ENCODE assay signal across 11 mouse cellular contexts in genomic region chr11:49260598-49261312, GRCm38 (mm10). TPM values are rescaled to one million over a fixed set of nuclear protein-coding genes. Genes with fewer than 3 reads are reported as not detected.
A peak's percentile ranks its signal among the peaks of the same experiment; 100 is the strongest.
DNase-seq lines count a peak whose midpoint lies in the region; ATAC-seq and TF ChIP-seq lines count a peak whose summit lies in the region.
"Had no signal": no experiment of that assay in that cellular context is flagged by ENCODE, and none has a peak within 500 bp of the region (broad histone marks: within the 10 kb centered on the region; RNA-seq: fewer than 3 reads in every experiment).

No protein-coding gene starts in this region.

- H3K4me1 ChIP-seq in intestine, embryonic 15.5 days (replicated peaks) = peaks cover 21% of the 10 kb centered on the region; the same call in 1 of the 2 replicates
- peaks cover 28% of the 10 kb centered on the region for H3K4me1 ChIP-seq in intestine, embryonic 16.5 days (ENCODE audit: control insufficient read depth, insufficient read depth, low read length)
- peaks cover 25% of the 10 kb centered on the region for H3K4me1 ChIP-seq in liver, postnatal 0 days (ENCODE audit: insufficient read depth)

- 88% methylated on average over 21 of the region's 21 CpGs for WGBS in intestine, embryonic 15.5 days
- 84% methylated on average over 21 of the region's 21 CpGs for WGBS in intestine, embryonic 16.5 days
- WGBS in liver, postnatal 0 days (ENCODE audit: insufficient replicate concordance) = 76% methylated on average over 21 of the region's 21 CpGs

- H3K27me3 ChIP-seq in intestine, embryonic 15.5 days (replicated peaks) = no peaks in the 10 kb centered on the region
- no peaks in the 10 kb centered on the region for H3K27me3 ChIP-seq in intestine, embryonic 16.5 days (replicated peaks; ENCODE audit: control insufficient read depth, insufficient read depth, low read length)
- no peaks in the 10 kb centered on the region for H3K27me3 ChIP-seq in liver, postnatal 0 days (ENCODE audit: insufficient read depth, low read length)

- H3K36me3 ChIP-seq in intestine, embryonic 15.5 days = peaks cover 23% of the 10 kb centered on the region
- H3K36me3 ChIP-seq in intestine, embryonic 16.5 days (ENCODE audit: control insufficient read depth, insufficient read depth, low read length) = peaks cover 20% of the 10 kb centered on the region; the same call in 1 of the 2 replicates
- H3K36me3 ChIP-seq in liver, postnatal 0 days (replicated peaks; ENCODE audit: insufficient read depth, low read length) = peaks cover 68% of the 10 kb centered on the region

- intact Hi-C loops in heart, postnatal 10 days (cut with DNase I) = no loop called here

- TF ChIP-seq CTCF in liver, postnatal 0 days (IDR thresholded peaks at IDR 0.05; ENCODE audit: low read depth) = no peak

- TF ChIP-seq EP300 in liver, postnatal 0 days (IDR thresholded peaks at IDR 0.05; ENCODE audit: low read depth) = no peak

- no peak overlapping the region for H3K27ac ChIP-seq in intestine, embryonic 15.5 days
- H3K27ac ChIP-seq in intestine, embryonic 16.5 days (ENCODE audit: low read length) = no peak overlapping the region
- peak overlapping the region; percentile 64 for H3K27ac ChIP-seq in liver, postnatal 0 days (ENCODE audit: low read depth)

- H3K9ac ChIP-seq in intestine, embryonic 15.5 days = no peak overlapping the region
- H3K9ac ChIP-seq in intestine, embryonic 16.5 days (ENCODE audit: low read depth, low read length) = no peak overlapping the region
- H3K9ac ChIP-seq in liver, postnatal 0 days (replicated peaks) = no peak overlapping the region

- peak; percentile 9; the same call in 1 of the 2 replicates for ATAC-seq in intestine, embryonic 15.5 days
- ATAC-seq in intestine, embryonic 16.5 days = no peak
- peak; percentile 81 for ATAC-seq in liver, postnatal 0 days
- ATAC-seq in inflammation-experienced regulatory T-cells, adult 6 months = no peak

- H3K4me3 ChIP-seq in intestine, embryonic 15.5 days (replicated peaks) = no peak overlapping the region
- no peak overlapping the region for H3K4me3 ChIP-seq in intestine, embryonic 16.5 days (ENCODE audit: low read length)
- no peak overlapping the region for H3K4me3 ChIP-seq in liver, postnatal 0 days (ENCODE audit: low read depth, low read length)

- H3K4me2 ChIP-seq in intestine, embryonic 15.5 days (replicated peaks) = no peak overlapping the region
- H3K4me2 ChIP-seq in intestine, embryonic 16.5 days (ENCODE audit: low read depth, low read length) = no peak overlapping the region
- H3K4me2 ChIP-seq in liver, postnatal 0 days (ENCODE audit: low read depth, low read length) = peak overlapping the region; percentile 33

- DNase-seq in adrenal gland, adult (ENCODE audit: inconsistent age in 2 of 2, low spot score in 1 of 2) = peak; percentile 89 to 96
- peak; percentile 87 for DNase-seq in heart, postnatal 10 days
- peak; percentile 83 for DNase-seq in liver, postnatal 0 days
- no peak for DNase-seq in thymus, postnatal 14 days
- DNase-seq in thymus, postnatal 10 days (ENCODE audit: low spot score in 2 of 2) = no peak
- DNase-seq: thymus, postnatal 4 days had no signal

- H3K9me3 ChIP-seq in intestine, embryonic 15.5 days = no peaks in the 10 kb centered on the region
- H3K9me3 ChIP-seq in intestine, embryonic 16.5 days (ENCODE audit: control insufficient read depth, low read length) = no peaks in the 10 kb centered on the region
- no peaks in the 10 kb centered on the region for H3K9me3 ChIP-seq in liver, postnatal 0 days (ENCODE audit: low read length)

RNA-seq across cellular contexts. Expression of gene Mgat1, which starts 16.8 kb away (rescaled TPM):
- 53.5 and 61.2 TPM in 2 replicates for polyA plus RNA-seq in intestine, embryonic 15.5 days (2015; fragmentation: Nextera tagmentation; extraction: Ambion mirVana)
- 62.4 and 65.8 TPM in 2 replicates for polyA plus RNA-seq in intestine, embryonic 16.5 days (2015; fragmentation: Nextera tagmentation; extraction: Ambion mirVana)
- 10 to 100 TPM; 84.4 to 86.9 TPM for total RNA-seq in heart, postnatal 10 days (2021)
- 56.3 and 58.2 TPM in 2 replicates for polyA plus RNA-seq in liver, postnatal 0 days (2015; fragmentation: Nextera tagmentation; extraction: Ambion mirVana)
- 10 to 100 TPM; 62.3 to 88.6 (median 70.5) TPM for polyA plus RNA-seq in inflammation-experienced regulatory T-cells, adult 6 months (2017; shearing (Covaris generic))

RNA-seq across cellular contexts. Expression of gene Olfr1393, which starts 17.3 kb away (rescaled TPM):
- polyA plus RNA-seq in intestine, embryonic 15.5 days (2015; fragmentation: Nextera tagmentation; extraction: Ambion mirVana) = not detected in 2 replicates
- polyA plus RNA-seq in intestine, embryonic 16.5 days (2015; fragmentation: Nextera tagmentation; extraction: Ambion mirVana) = 0.13 TPM in 1 of 2 replicates, not detected in the other
- total RNA-seq in heart, postnatal 10 days (2021) = under 1 TPM; 0.17 to 0.35 TPM
- 0.05 and 0.07 TPM in 2 replicates for polyA plus RNA-seq in liver, postnatal 0 days (2015; fragmentation: Nextera tagmentation; extraction: Ambion mirVana)
- polyA plus RNA-seq in inflammation-experienced regulatory T-cells, adult 6 months (2017; shearing (Covaris generic)) = not detected
- polyA plus RNA-seq: embryonic facial prominence, embryonic 11.5 days had no signal

RNA-seq across cellular contexts. Expression of gene Olfr1392, which starts 24.3 kb away (rescaled TPM):
- not detected in 2 replicates for polyA plus RNA-seq in intestine, embryonic 15.5 days (2015; fragmentation: Nextera tagmentation; extraction: Ambion mirVana)
- polyA plus RNA-seq in intestine, embryonic 16.5 days (2015; fragmentation: Nextera tagmentation; extraction: Ambion mirVana) = not detected in 2 replicates
- not detected for total RNA-seq in heart, postnatal 10 days (2021)
- polyA plus RNA-seq in liver, postnatal 0 days (2015; fragmentation: Nextera tagmentation; extraction: Ambion mirVana) = not detected in 2 replicates
- polyA plus RNA-seq in inflammation-experienced regulatory T-cells, adult 6 months (2017; shearing (Covaris generic)) = not detected
- polyA plus RNA-seq: embryonic facial prominence, embryonic 11.5 days had no signal

RNA-seq across cellular contexts. Expression of gene Olfr10, which starts 43.8 kb away (rescaled TPM):
- polyA plus RNA-seq in intestine, embryonic 15.5 days (2015; fragmentation: Nextera tagmentation; extraction: Ambion mirVana) = not detected in 2 replicates
- not detected in 2 replicates for polyA plus RNA-seq in intestine, embryonic 16.5 days (2015; fragmentation: Nextera tagmentation; extraction: Ambion mirVana)
- total RNA-seq in heart, postnatal 10 days (2021) = not detected
- not detected in 2 replicates for polyA plus RNA-seq in liver, postnatal 0 days (2015; fragmentation: Nextera tagmentation; extraction: Ambion mirVana)
- polyA plus RNA-seq in inflammation-experienced regulatory T-cells, adult 6 months (2017; shearing (Covaris generic)) = not detected
- polyA plus RNA-seq: embryonic facial prominence, embryonic 11.5 days; limb, embryonic 14.5 days had no signal

RNA-seq across cellular contexts. Expression of gene Zfp62, which starts 57.7 kb away (rescaled TPM):
- polyA plus RNA-seq in intestine, embryonic 15.5 days (2015; fragmentation: Nextera tagmentation; extraction: Ambion mirVana) = 24.4 and 28.6 TPM in 2 replicates
- 20.7 and 23.1 TPM in 2 replicates for polyA plus RNA-seq in intestine, embryonic 16.5 days (2015; fragmentation: Nextera tagmentation; extraction: Ambion mirVana)
- 10 to 100 TPM; 30.0 to 39.8 TPM for total RNA-seq in heart, postnatal 10 days (2021)
- 8.6 and 8.8 TPM in 2 replicates for polyA plus RNA-seq in liver, postnatal 0 days (2015; fragmentation: Nextera tagmentation; extraction: Ambion mirVana)
- polyA plus RNA-seq in inflammation-experienced regulatory T-cells, adult 6 months (2017; shearing (Covaris generic)) = 10 to 100 TPM; 43.8 to 49.9 (median 49.6) TPM

Comparison
In these comparisons a context has a peak if more than half of its experiments do, and no peak if none do; other contexts are left out.
1. ATAC-seq: peak in intestine, embryonic 15.5 days (single experiment) and liver, postnatal 0 days (single experiment); none in intestine, embryonic 16.5 days (single experiment) and inflammation-experienced regulatory T-cells, adult 6 months (single experiment).
2. DNase-seq: peak in adrenal gland, adult (2 of 2), heart, postnatal 10 days (2 of 2) and liver, postnatal 0 days (single experiment); none in thymus, postnatal 14 days (single experiment) and thymus, postnatal 10 days (0 of 2).